Mouse (Mus musculus) hindbrain, embryonic 14.5 days (tissue): ENCODE measurements around the gene Mmachc. TPM values are rescaled to one million over a fixed set of nuclear protein-coding genes. Genes with fewer than 3 reads are reported as not detected.

Source experiments
- ATAC-seq: fragments of 200-750 bp; cut with Nextera tagmentation; 2 replicates; pipeline ENCODE4 v1.8.0; 2017; ENCODE audit warnings: moderate number of reproducible peaks, mild to moderate bottlenecking, moderate TSS enrichment, moderate library complexity; ENCODE audit not compliant: low FRiP score
- DNase-seq: peaks from one replicate; pipeline ENCODE4 v3.0.0-alpha.2; 2015; ENCODE audit warnings: low spot score
- H3K27ac ChIP-seq: fragments of 300-500 bp; sonication (generic); 2 replicates; pipeline ENCODE4 v1.5.1; 2014; ENCODE audit warnings: mild to moderate bottlenecking, moderate library complexity
- H3K27me3 ChIP-seq: fragments of 300-500 bp; sonication (generic); 2 replicates; pipeline ENCODE4 v1.6.1; 2014; ENCODE audit warnings: mild to moderate bottlenecking, low read length, mixed read lengths; ENCODE audit not compliant: control insufficient read depth, insufficient read depth
- H3K36me3 ChIP-seq: fragments of 300-500 bp; sonication (generic); replicated peaks from 2 replicates; pipeline ENCODE4 v1.6.1; 2014; ENCODE audit not compliant: control insufficient read depth, insufficient read depth
- H3K4me1 ChIP-seq: fragments of 300-500 bp; sonication (generic); replicated peaks from 2 replicates; pipeline ENCODE4 v1.6.1; 2014; ENCODE audit warnings: antibody characterized with exemption, low read length, mixed read lengths; ENCODE audit not compliant: control insufficient read depth, insufficient read depth
- H3K4me2 ChIP-seq: fragments of 300-500 bp; sonication (generic); replicated peaks from 2 replicates; pipeline ENCODE4 v1.6.1; 2014; ENCODE audit warnings: mild to moderate bottlenecking, moderate library complexity
- H3K4me3 ChIP-seq: fragments of 300-500 bp; sonication (generic); replicated peaks from 2 replicates; pipeline ENCODE4 v1.5.1; 2014; ENCODE audit warnings: mild to moderate bottlenecking, low read length
- H3K9ac ChIP-seq: fragments of 300-500 bp; sonication (generic); 2 replicates; pipeline ENCODE4 v1.6.1; 2014
- H3K9me3 ChIP-seq: fragments of 300-500 bp; sonication (generic); 2 replicates; pipeline ENCODE4 v1.6.1; 2016; ENCODE audit warnings: low read length; ENCODE audit not compliant: control insufficient read depth
- WGBS: fragments of 180-500 bp; shearing (Covaris S2); extraction: QIAGEN DNeasy Blood & Tissue Kit; methylation state at CpG from one replicate; pipeline ENCODE4 v1.1.7; 2014; 5-methylcytosine and 5-hydroxymethylcytosine counted together
- polyA plus RNA-seq: library from polyadenylated mRNA; unstranded; fragments of >200 nt; fragmentation: Nextera tagmentation; extraction: Ambion mirVana; gene quantifications from 2 replicates; pipeline ENCODE4 v1.2.1, GENCODE M21; 2014

Mmachc gene
- polyA plus RNA-seq, 1 experiment from 2014 or later, result 14.8 TPM

- Histone ChIP-seq H3K9me3 (no peaks in the 10 kb centered on the region), H3K9ac (no peak overlapping the region), H3K4me3 (no peak overlapping the region), H3K27ac (no peak overlapping the region), H3K36me3 (peaks cover 40% of the 10 kb centered on the region), H3K4me1 (no peaks in the 10 kb centered on the region), H3K4me2 (no peak overlapping the region), H3K27me3 (no peaks in the 10 kb centered on the region)
- DNase-seq (no peak), ATAC-seq (no peak)
- 79% methylated on average over 1 of the region's 1 CpGs for WGBS
Observed at GRCm38 (mm10) chr4:116700964-116701363, 7.2 kb downstream of the Mmachc start.

GRCm38 (mm10) chr4:116698693-116699342, 9.4 kb downstream of the Mmachc start:
- ATAC-seq (no peak), DNase-seq (no peak)
- Histone ChIP-seq H3K36me3 (peaks cover 61% of the 10 kb centered on the region), H3K27me3 (no peaks in the 10 kb centered on the region), H3K4me1 (no peaks in the 10 kb centered on the region), H3K4me2 (no peak overlapping the region), H3K27ac (no peak overlapping the region), H3K9me3 (no peaks in the 10 kb centered on the region), H3K4me3 (no peak overlapping the region), H3K9ac (no peak overlapping the region)
- WGBS, result 90% methylated on average over 2 of the region's 2 CpGs

- no peaks in the 10 kb centered on the region for H3K4me1 ChIP-seq
- WGBS, result 86% methylated on average over 2 of the region's 2 CpGs
- H3K9ac ChIP-seq, result no peak overlapping the region
Observed at GRCm38 (mm10) chr4:116693785-116694184, 14.4 kb downstream of the Mmachc start.

GRCm38 (mm10) chr4:116692146-116692545, 16.1 kb downstream of the Mmachc start:
- no peak overlapping the region for H3K4me3 ChIP-seq
- H3K27ac ChIP-seq, result no peak overlapping the region
- no peaks in the 10 kb centered on the region for H3K27me3 ChIP-seq
- no peak for ATAC-seq
- no peaks in the 10 kb centered on the region for H3K9me3 ChIP-seq
- H3K4me1 ChIP-seq, result no peaks in the 10 kb centered on the region
- H3K36me3 ChIP-seq, result peaks cover 72% of the 10 kb centered on the region
- no peak overlapping the region for H3K4me2 ChIP-seq
- no peak overlapping the region for H3K9ac ChIP-seq
- DNase-seq, result no peak
- 97% methylated on average over 2 of the region's 2 CpGs for WGBS

More at GRCm38 (mm10) chr4:116693785-116694184, 14.4 kb downstream of the Mmachc start:
- H3K27me3 ChIP-seq, result no peaks in the 10 kb centered on the region
- no peak overlapping the region for H3K4me3 ChIP-seq
- H3K4me2 ChIP-seq, result no peak overlapping the region
- no peak overlapping the region for H3K27ac ChIP-seq
- no peaks in the 10 kb centered on the region for H3K9me3 ChIP-seq
- DNase-seq (no peak), ATAC-seq (no peak)
- H3K36me3 ChIP-seq, result peaks cover 76% of the 10 kb centered on the region

- ATAC-seq, result no peak
- Histone ChIP-seq H3K36me3 (peaks cover 46% of the 10 kb centered on the region), H3K4me3 (no peak overlapping the region), H3K9me3 (no peaks in the 10 kb centered on the region), H3K4me1 (peaks cover 6% of the 10 kb centered on the region; the same call in 1 of the 2 replicates), H3K27ac (no peak overlapping the region), H3K27me3 (no peaks in the 10 kb centered on the region), H3K4me2 (no peak overlapping the region), H3K9ac (no peak overlapping the region)
- WGBS, result 94% methylated on average over 4 of the region's 4 CpGs
- DNase-seq, result no peak
Observed at GRCm38 (mm10) chr4:116689309-116689876, 18.8 kb downstream of the Mmachc start.

GRCm38 (mm10) chr4:116687041-116687440, 21.2 kb downstream of the Mmachc start:
- peaks cover 6% of the 10 kb centered on the region; the same call in 1 of the 2 replicates for H3K4me1 ChIP-seq
- H3K9ac ChIP-seq, result peak overlapping the region; percentile 61; the same call in 1 of the 2 replicates
- peak overlapping the region; percentile 57 for H3K4me3 ChIP-seq
- peak overlapping the region; percentile 75 for H3K4me2 ChIP-seq
- 30% methylated on average over 1 of the region's 1 CpGs for WGBS
- no peak for ATAC-seq
- peaks cover 24% of the 10 kb centered on the region for H3K36me3 ChIP-seq
- no peaks in the 10 kb centered on the region for H3K27me3 ChIP-seq
- no peak overlapping the region for H3K27ac ChIP-seq
- DNase-seq, result no peak
- no peaks in the 10 kb centered on the region for H3K9me3 ChIP-seq

- H3K9me3 ChIP-seq, result no peaks in the 10 kb centered on the region
- H3K27me3 ChIP-seq, result no peaks in the 10 kb centered on the region
- ATAC-seq (peak; percentile 94), DNase-seq (peak; percentile 89)
- peaks cover 12% of the 10 kb centered on the region; the same call in 1 of the 2 replicates for H3K36me3 ChIP-seq
- peak within 1 kb of the TSS; percentile 61 for H3K9ac ChIP-seq
- peak within 1 kb of the TSS; percentile 75 for H3K4me2 ChIP-seq
- H3K4me3 ChIP-seq, result peak within 1 kb of the TSS; percentile 57
- WGBS, result under 1% methylated on average over 56 of the region's 56 CpGs
- H3K27ac ChIP-seq, result peak within 1 kb of the TSS; percentile 82
- peaks cover 6% of the 10 kb centered on the region; the same call in 1 of the 2 replicates for H3K4me1 ChIP-seq
Observed at GRCm38 (mm10) chr4:116685402-116686061, 22.7 kb downstream of the Mmachc start, which contains the start of gene Prdx1. Gene Prdx1 (plus strand): TSS chr4:116685544.

- peak overlapping the region; percentile 57 for H3K4me3 ChIP-seq
Observed at GRCm38 (mm10) chr4:116684665-116685064, 23.5 kb downstream of the Mmachc start.

GRCm38 (mm10) chr4:116683957-116684356, 24.2 kb downstream of the Mmachc start:
- WGBS, result 93% methylated on average over 4 of the region's 4 CpGs
- ATAC-seq, result no peak
- DNase-seq, result no peak
- no peaks in the 10 kb centered on the region for H3K9me3 ChIP-seq
- H3K36me3 ChIP-seq, result no peaks in the 10 kb centered on the region
- no peak overlapping the region for H3K4me2 ChIP-seq
- no peak overlapping the region for H3K27ac ChIP-seq
- H3K9ac ChIP-seq, result no peak overlapping the region
- H3K27me3 ChIP-seq, result no peaks in the 10 kb centered on the region
- H3K4me1 ChIP-seq, result peaks cover 6% of the 10 kb centered on the region; the same call in 1 of the 2 replicates
- no peak overlapping the region for H3K4me3 ChIP-seq

More at GRCm38 (mm10) chr4:116684665-116685064, 23.5 kb downstream of the Mmachc start:
- Histone ChIP-seq H3K27ac (peak overlapping the region; percentile 82), H3K4me2 (peak overlapping the region; percentile 75), H3K4me1 (peaks cover 6% of the 10 kb centered on the region; the same call in 1 of the 2 replicates), H3K9me3 (no peaks in the 10 kb centered on the region), H3K36me3 (peaks cover 5% of the 10 kb centered on the region; the same call in 1 of the 2 replicates), H3K27me3 (no peaks in the 10 kb centered on the region), H3K9ac (peak overlapping the region; percentile 61; the same call in 1 of the 2 replicates)
- DNase-seq (no peak), ATAC-seq (no peak)
- WGBS, result 80% methylated on average over 2 of the region's 2 CpGs
